Mouse (Mus musculus) embryonic fibroblast, embryonic 13.5 days (primary cell): ENCODE measurements at regions not wholly inside any gene's neighbourhood (a gene's known extent, or its start where the extent isn't known, plus 50 kb on each side); places are given as distances from the start of the nearest gene placed in this dataset.

Experiments used
- CTCF ChIP-seq: IDR thresholded peaks from 2 replicates; pipeline ENCODE4 v1.5.1; 2011; ENCODE audit warnings: mild to moderate bottlenecking, control low read depth, low read length, moderate library complexity, borderline replicate concordance; ENCODE audit not compliant: insufficient read depth
- POLR2A ChIP-seq: IDR thresholded peaks from 2 replicates; pipeline ENCODE4 v1.6.1; 2011; ENCODE audit warnings: low read depth, mild to moderate bottlenecking, control low read depth, low read length, moderate library complexity

- no peak for TF ChIP-seq CTCF
- TF ChIP-seq POLR2A = no peak
Observed at GRCm38 (mm10) chr12:27663126-27663525, 320.8 kb upstream of the Sox11 start.
